Mouse (Mus musculus) skeletal muscle tissue, adult 2 months (tissue): ENCODE data around the gene Asb6.

ENCODE experiments used
- DNase-seq: peaks from one replicate; pipeline ENCODE4 v3.0.0-alpha.2; 2012; ENCODE audit warnings: low read depth, low spot score

Asb6 gene

GRCm38 (mm10) chr2:30830283-30830795 lies at the start of gene Asb6:
Gene Asb6 (minus strand): TSS chr2:30830333.
- no peak for DNase-seq

DNA sequence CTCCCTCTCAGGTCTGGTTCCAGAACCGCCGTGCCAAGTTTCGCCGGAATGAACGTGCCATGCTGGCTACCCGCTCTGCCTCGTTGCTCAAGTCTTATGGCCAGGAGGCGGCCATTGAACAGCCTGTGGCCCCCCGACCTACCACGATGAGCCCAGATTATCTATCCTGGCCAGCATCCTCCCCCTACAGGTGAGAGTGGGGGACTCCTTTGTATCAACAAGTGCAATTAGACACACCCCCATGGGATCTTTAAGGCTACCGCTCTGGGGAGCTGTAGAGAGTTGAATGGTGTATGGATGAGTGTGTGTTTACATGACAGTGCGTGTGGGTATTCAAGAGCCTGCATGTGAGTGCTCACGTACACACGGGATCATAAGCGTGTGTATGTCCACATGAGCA lies 49.3 kb upstream of the Asb6 start:
- no peak for DNase-seq

GRCm38 (mm10) chr2:30875621-30876432 lies 45.7 kb upstream of the Asb6 start:
- DNase-seq: peak; percentile 37

- no peak for DNase-seq
These were observed 45.0 kb upstream of the Asb6 start for GRCm38 (mm10) chr2:30875096-30875495.

DNA sequence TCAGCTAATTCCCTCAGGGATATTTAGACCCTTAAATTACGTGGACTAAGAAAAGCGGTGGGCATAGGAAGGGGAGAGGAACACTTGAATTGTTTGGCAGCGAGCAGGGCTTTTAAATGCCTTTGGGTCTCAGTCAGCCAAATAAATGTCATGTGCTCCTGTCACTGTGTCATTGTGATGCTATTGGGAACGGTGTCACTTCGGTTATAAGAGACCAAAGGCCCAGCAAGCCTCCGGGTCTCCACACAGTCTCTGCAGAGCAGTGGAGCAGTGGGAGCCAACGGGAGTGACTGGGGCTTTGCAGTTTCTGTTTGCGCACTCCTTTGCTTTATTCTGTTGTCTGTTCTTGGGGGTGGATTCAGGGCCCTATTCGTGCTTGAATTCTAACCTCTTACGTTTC lies 44.3 kb upstream of the Asb6 start:
- no peak for DNase-seq

DNA sequence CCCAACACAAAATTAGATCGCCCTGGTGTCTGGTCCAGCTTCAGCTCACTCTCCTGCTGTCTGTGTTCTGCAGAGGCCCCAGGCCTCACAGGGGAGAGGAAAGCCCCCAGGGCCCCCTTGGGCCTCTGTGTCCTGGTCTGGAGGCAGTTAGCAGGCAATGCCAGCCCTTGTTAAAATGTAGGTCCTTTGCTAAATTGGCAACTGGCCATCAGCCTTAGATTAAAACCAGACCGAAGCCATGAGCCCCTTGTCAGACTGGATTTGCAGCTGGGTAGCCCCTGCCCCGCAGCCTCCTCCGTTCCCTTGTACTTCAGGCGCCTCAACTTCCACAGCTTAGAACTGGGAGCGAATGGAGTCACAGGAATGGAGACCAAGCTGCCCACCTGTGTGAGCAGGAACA lies 42.5 kb upstream of the Asb6 start:
- no peak for DNase-seq

GRCm38 (mm10) chr2:30870863-30871262 lies 40.7 kb upstream of the Asb6 start:
- peak; percentile 31 for DNase-seq

GRCm38 (mm10) chr2:30865426-30865825 lies 35.3 kb upstream of the Asb6 start:
- DNase-seq: no peak

- DNase-seq: no peak
These were observed 34.8 kb upstream of the Asb6 start for GRCm38 (mm10) chr2:30864968-30865381.

- no peak for DNase-seq
These were observed 33.4 kb upstream of the Asb6 start for GRCm38 (mm10) chr2:30863574-30863973.

GRCm38 (mm10) chr2:30862081-30862480 lies 31.9 kb upstream of the Asb6 start:
- DNase-seq: no peak

DNA sequence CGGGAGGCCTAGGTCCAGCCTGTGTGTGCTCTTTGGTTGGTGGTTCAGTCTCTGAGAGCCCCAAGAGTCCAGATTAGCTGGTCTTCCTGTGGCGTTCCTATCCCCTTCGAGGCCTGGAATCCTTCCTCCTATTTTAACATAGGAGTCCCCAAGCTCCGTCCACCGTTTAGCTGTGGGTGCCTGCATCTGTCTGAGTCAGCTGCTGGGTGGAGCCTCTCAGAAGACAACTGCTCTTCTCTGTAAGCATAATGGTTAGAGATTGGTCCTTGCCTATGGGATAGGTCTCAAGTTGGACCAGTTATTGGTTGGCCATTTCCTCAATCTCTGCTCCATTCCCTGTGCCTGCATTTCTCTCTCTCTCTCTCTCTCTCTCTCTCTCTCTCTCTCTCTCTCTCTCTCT lies 29.6 kb upstream of the Asb6 start:
- DNase-seq: no peak

- DNase-seq: no peak
These were observed 26.9 kb upstream of the Asb6 start for GRCm38 (mm10) chr2:30857076-30857475.

DNA sequence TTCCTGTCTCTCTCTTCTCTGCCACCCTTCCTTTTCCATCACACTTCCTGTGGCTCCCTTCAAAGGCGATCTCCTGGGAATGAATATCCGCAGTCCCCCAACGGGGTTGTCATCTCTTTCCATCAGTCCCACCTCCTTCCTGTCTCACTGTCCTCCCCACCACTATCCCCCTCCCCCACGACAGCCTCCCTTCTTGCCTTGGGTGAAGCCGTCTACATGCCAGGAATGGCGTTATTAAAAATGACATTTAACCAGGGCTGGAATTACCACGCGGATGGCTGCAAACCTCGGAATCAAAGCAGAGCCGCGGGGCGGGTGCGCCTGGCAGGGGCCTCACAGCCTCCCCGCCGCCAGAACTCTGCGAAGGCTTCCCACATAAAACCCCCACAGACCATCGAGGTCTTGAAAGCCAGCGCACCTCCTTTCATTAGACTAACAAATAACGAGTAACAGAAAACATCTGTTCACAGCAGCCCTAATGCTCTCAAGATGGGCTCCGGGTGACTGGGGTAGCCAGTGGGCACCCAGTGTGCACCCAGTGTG lies 22.7 kb upstream of the Asb6 start:
- DNase-seq: no peak

- no peak for DNase-seq
These were observed 20.4 kb upstream of the Asb6 start for GRCm38 (mm10) chr2:30850581-30850980.

DNA sequence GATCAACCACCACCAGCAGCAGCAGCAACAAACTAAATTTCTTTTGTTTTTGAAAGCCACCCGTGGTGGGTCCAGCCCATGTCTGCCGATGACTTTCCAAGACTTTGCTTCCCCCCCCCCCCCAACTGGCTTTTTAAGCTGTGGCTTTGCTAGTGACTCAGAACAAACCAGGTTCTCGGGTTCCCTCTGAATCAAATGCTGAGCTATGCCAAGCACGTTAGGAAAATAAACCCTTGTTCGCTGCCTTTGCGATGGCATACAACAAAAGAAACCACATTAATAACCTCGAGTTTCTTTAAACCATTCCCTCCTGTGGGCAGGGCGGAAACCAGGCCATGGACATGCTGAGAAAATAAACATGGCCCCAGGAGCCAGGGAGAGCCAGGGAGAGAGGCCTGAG lies 18.1 kb upstream of the Asb6 start:
- no peak for DNase-seq

GRCm38 (mm10) chr2:30846723-30847122 lies 16.6 kb upstream of the Asb6 start:
- no peak for DNase-seq

- no peak for DNase-seq
These were observed 16.1 kb upstream of the Asb6 start for GRCm38 (mm10) chr2:30846236-30846635.

- no peak for DNase-seq
These were observed 15.3 kb upstream of the Asb6 start for GRCm38 (mm10) chr2:30845152-30846070.

GRCm38 (mm10) chr2:30842615-30843014 lies 12.5 kb upstream of the Asb6 start:
- DNase-seq: no peak

GRCm38 (mm10) chr2:30836238-30836990 lies 6.3 kb upstream of the Asb6 start:
- DNase-seq: no peak
